Mouse (Mus musculus) myocyte (in vitro differentiated cells): ENCODE measurements around the gene Clec1a. TPM values are rescaled to one million over a fixed set of nuclear protein-coding genes. Genes with fewer than 3 reads are reported as not detected.
"Not testable (repeated sequence)": the region's sequence is repeated elsewhere in the genome, so short reads cannot be mapped to it uniquely, and the experiment has no call there.

Experiments
- H3K27me3 ChIP-seq: one replicate; pipeline ENCODE4 v1.6.1; 2011; ENCODE audit not compliant: control insufficient read depth, insufficient read depth, insufficient read length
- H3K36me3 ChIP-seq: one replicate; pipeline ENCODE4 v1.6.1; 2011; ENCODE audit not compliant: control insufficient read depth, insufficient read depth
- H3K4me2 ChIP-seq: one replicate; pipeline ENCODE4 v1.6.1; 2011; ENCODE audit warnings: low read depth, control low read depth
- H3K4me3 ChIP-seq: one replicate; pipeline ENCODE4 v1.5.1; 2011; ENCODE audit warnings: mild to moderate bottlenecking, control low read depth, moderate library complexity
- H3K79me2 ChIP-seq: one replicate; pipeline ENCODE4 v1.6.1; 2011; ENCODE audit not compliant: control insufficient read depth, insufficient read depth
- H3ac ChIP-seq: one replicate; pipeline ENCODE4 v1.6.1; 2011; ENCODE audit not compliant: control insufficient read depth, insufficient read length
- CEBPB ChIP-seq: IDR thresholded peaks from 2 replicates; pipeline ENCODE4 v1.6.1; 2011; ENCODE audit warnings: mild to moderate bottlenecking, moderate library complexity; ENCODE audit not compliant: poor library complexity, insufficient read depth, severe bottlenecking
- E2F4 ChIP-seq: IDR thresholded peaks from one replicate; pipeline ENCODE4 v1.6.1; 2011; ENCODE audit warnings: mild to moderate bottlenecking, control low read depth, moderate library complexity; ENCODE audit not compliant: insufficient read depth
- MAX ChIP-seq: IDR thresholded peaks from one replicate; pipeline ENCODE4 v1.6.1; 2011; ENCODE audit warnings: low read depth, mild to moderate bottlenecking, control low read depth
- MYOD1 ChIP-seq, 3 experiments: IDR thresholded peaks; one replicate each; pipeline ENCODE4 v1.6.1; 2011; ENCODE audit warnings: control low read depth in 2 of 3, low read depth in 2 of 3, mild to moderate bottlenecking in 2 of 3, moderate library complexity in 1 of 3; ENCODE audit not compliant: insufficient read length in 2 of 3, control insufficient read depth in 1 of 3
- MYOG ChIP-seq, 3 experiments: IDR thresholded peaks; one replicate each; pipeline ENCODE4 v1.6.1; 2011; ENCODE audit warnings: control low read depth in 2 of 3, low read depth in 2 of 3, mild to moderate bottlenecking in 2 of 3; ENCODE audit not compliant: insufficient read length in 2 of 3, control insufficient read depth in 1 of 3, insufficient read depth in 1 of 3
- POLR2A ChIP-seq: IDR thresholded peaks from one replicate; pipeline ENCODE4 v1.6.1; 2011; ENCODE audit warnings: low read depth, mild to moderate bottlenecking, control low read depth, moderate library complexity; ENCODE audit not compliant: insufficient read length
- POLR2AphosphoS2 ChIP-seq: IDR thresholded peaks from one replicate; pipeline ENCODE4 v1.6.1; 2011; ENCODE audit warnings: low read depth, control low read depth; ENCODE audit not compliant: insufficient read length
- REST ChIP-seq: IDR thresholded peaks from one replicate; pipeline ENCODE4 v1.6.1; 2011; ENCODE audit warnings: mild to moderate bottlenecking, control low read depth, moderate library complexity; ENCODE audit not compliant: insufficient read depth, insufficient read length
- SRF ChIP-seq: IDR thresholded peaks from one replicate; pipeline ENCODE4 v1.6.1; 2011; ENCODE audit warnings: low read depth; ENCODE audit not compliant: control insufficient read depth, insufficient read length
- TCF12 ChIP-seq: IDR thresholded peaks from one replicate; pipeline ENCODE4 v1.6.1; 2011; ENCODE audit warnings: mild to moderate bottlenecking, control low read depth; ENCODE audit not compliant: poor library complexity, insufficient read depth, severe bottlenecking
- TCF3 ChIP-seq: IDR thresholded peaks from one replicate; pipeline ENCODE4 v1.6.1; 2011; ENCODE audit warnings: low read depth, control low read depth; ENCODE audit not compliant: insufficient read length
- USF1 ChIP-seq: IDR thresholded peaks from one replicate; pipeline ENCODE4 v1.6.1; 2011; ENCODE audit warnings: low read depth, mild to moderate bottlenecking, control low read depth, moderate library complexity
- polyA plus RNA-seq: library from polyadenylated mRNA; unstranded; fragments of >200 nt; fragmentation: generic; extraction: Trizol; gene quantifications from one replicate; pipeline ENCODE4 v1.2.1, GENCODE M21; 2012; ENCODE audit warnings: missing spikeins

The Clec1a gene
- polyA plus RNA-seq: 0.13 TPM

GRCm38 (mm10) chr6:129451411-129452039, at the start of gene Clec1a:
Gene Clec1a, minus strand, starts transcription at chr6:129452000.
- no peaks in the 10 kb centered on the region for H3K27me3 ChIP-seq
- TF ChIP-seq REST: no peak
- TF ChIP-seq POLR2A: no peak
- no peak for TF ChIP-seq SRF
- TF ChIP-seq USF1: no peak
- no peak for TF ChIP-seq MYOD1 (IDR thresholded peaks at IDR 0.05; ENCODE audit: control insufficient read depth in 1 of 3, insufficient read length in 2 of 3, low read depth in 2 of 3)
- no peak for TF ChIP-seq CEBPB
- no peak for TF ChIP-seq MYOG (IDR thresholded peaks at IDR 0.05; ENCODE audit: control insufficient read depth in 1 of 3, insufficient read depth in 1 of 3, insufficient read length in 2 of 3, low read depth in 2 of 3)
- TF ChIP-seq POLR2AphosphoS2: no peak
- no peak within 1 kb of the TSS for H3ac ChIP-seq
- H3K4me2 ChIP-seq: peak within 1 kb of the TSS; percentile 81
- H3K4me3 ChIP-seq: no peak within 1 kb of the TSS
- H3K36me3 ChIP-seq: no peaks in the 10 kb centered on the region
- H3K79me2 ChIP-seq: no peaks in the 10 kb centered on the region

DNA sequence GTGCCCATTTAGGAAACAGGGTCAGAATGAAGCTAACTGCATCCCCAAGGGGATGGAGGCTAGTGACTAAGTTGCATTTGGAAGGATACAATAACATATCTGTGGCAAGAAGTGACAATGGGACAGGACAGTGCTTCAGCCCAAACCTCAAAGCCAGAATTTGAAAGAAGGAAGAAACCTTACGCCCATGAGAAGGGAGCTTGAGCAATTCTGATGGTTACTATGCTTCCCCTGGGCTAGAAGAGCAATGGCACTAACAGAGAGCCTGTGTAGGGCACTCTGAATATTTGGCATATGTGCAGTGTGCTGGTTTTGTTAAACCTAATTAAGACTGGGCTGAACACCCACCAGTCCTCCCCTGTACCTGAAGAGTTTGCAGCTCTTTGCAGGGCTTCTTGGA, 47.7 kb upstream of the Clec1a start:
- not testable (repeated sequence) for H3K79me2 ChIP-seq, H3K4me2 ChIP-seq, H3K36me3 ChIP-seq, H3K27me3 ChIP-seq, H3ac ChIP-seq, H3K4me3 ChIP-seq

DNA sequence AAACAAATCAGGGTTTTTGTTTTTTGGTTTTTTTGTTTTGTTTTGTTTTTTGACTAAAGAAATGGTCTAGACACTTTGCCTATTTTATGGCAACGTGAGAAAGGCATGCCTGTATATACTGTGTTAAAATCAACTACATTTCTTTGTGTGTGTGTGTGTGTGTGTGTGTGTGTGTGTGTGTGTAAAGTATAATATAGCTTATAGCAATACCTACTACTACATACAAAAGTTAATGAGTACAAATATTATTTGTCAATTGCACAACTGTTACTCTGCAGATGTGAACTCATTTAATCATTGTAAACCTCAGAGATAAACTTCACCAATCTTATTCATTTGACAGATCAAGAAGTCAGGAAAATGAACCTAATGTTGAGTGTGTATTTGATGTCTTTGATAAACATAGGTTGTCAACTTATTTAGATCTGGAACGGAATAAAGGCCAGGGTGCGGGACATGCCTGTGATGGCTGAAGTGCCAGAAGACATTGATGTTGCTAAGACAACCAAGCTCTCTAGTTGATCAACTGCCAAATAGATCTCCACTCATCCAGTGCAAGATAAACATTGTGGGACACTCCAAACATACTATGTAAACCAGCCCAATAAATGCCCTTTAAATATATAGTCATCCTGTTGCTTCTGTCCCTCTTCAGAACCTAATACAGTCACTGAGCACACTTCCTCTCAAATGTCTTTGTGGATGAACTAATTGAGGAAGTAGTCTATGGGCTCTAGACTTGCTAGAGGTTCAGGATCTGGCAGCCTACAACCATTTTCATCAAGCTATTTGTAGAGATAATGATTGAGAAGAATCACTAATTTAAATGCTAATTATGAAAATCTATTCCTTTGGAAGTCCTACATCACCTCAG, 45.8 kb upstream of the Clec1a start:
- TF ChIP-seq E2F4: no peak
- no peak for TF ChIP-seq POLR2AphosphoS2
- no peak for TF ChIP-seq USF1
- TF ChIP-seq TCF12: no peak
- no peak for TF ChIP-seq MYOD1 (IDR thresholded peaks at IDR 0.05; ENCODE audit: control insufficient read depth in 1 of 3, insufficient read length in 2 of 3, low read depth in 2 of 3)
- H3K27me3 ChIP-seq: no peaks in the 10 kb centered on the region

GRCm38 (mm10) chr6:129494924-129495323, 43.1 kb upstream of the Clec1a start:
- no peak for TF ChIP-seq POLR2AphosphoS2
- TF ChIP-seq MYOD1 (IDR thresholded peaks at IDR 0.05; ENCODE audit: control insufficient read depth in 1 of 3, insufficient read length in 2 of 3, low read depth in 2 of 3): no peak
- no peak for TF ChIP-seq POLR2A
- no peak for TF ChIP-seq TCF12
- no peak for TF ChIP-seq MYOG (IDR thresholded peaks at IDR 0.05; ENCODE audit: control insufficient read depth in 1 of 3, insufficient read depth in 1 of 3, insufficient read length in 2 of 3, low read depth in 2 of 3)
- H3K36me3 ChIP-seq: no peaks in the 10 kb centered on the region
- H3K27me3 ChIP-seq: no peaks in the 10 kb centered on the region
- H3K79me2 ChIP-seq: no peaks in the 10 kb centered on the region
- H3K4me3 ChIP-seq: no peak overlapping the region
- H3ac ChIP-seq: no peak overlapping the region
- no peak overlapping the region for H3K4me2 ChIP-seq

More for the DNA sequence above, 45.8 kb upstream of the Clec1a start:
- Histone ChIP-seq H3K4me2 (no peak overlapping the region), H3K79me2 (no peaks in the 10 kb centered on the region), H3K4me3 (no peak overlapping the region), H3K36me3 (no peaks in the 10 kb centered on the region), H3ac (no peak overlapping the region)

- Histone ChIP-seq H3K79me2 (no peaks in the 10 kb centered on the region), H3K27me3 (no peaks in the 10 kb centered on the region), H3K4me2 (no peak overlapping the region), H3K36me3 (no peaks in the 10 kb centered on the region), H3K4me3 (no peak overlapping the region), H3ac (no peak overlapping the region)
- TF ChIP-seq REST: no peak
- TF ChIP-seq E2F4: no peak
- no peak for TF ChIP-seq MAX
- no peak for TF ChIP-seq MYOG (IDR thresholded peaks at IDR 0.05; ENCODE audit: control insufficient read depth in 1 of 3, insufficient read depth in 1 of 3, insufficient read length in 2 of 3, low read depth in 2 of 3)
- TF ChIP-seq SRF: no peak
- TF ChIP-seq TCF3: no peak
- no peak for TF ChIP-seq POLR2A
- TF ChIP-seq POLR2AphosphoS2: no peak
- TF ChIP-seq TCF12: no peak
- TF ChIP-seq USF1: no peak
- TF ChIP-seq MYOD1 (IDR thresholded peaks at IDR 0.05; ENCODE audit: control insufficient read depth in 1 of 3, insufficient read length in 2 of 3, low read depth in 2 of 3): no peak
- no peak for TF ChIP-seq CEBPB
Observed at GRCm38 (mm10) chr6:129480089-129480958, 28.5 kb upstream of the Clec1a start.
